Mouse (Mus musculus) intestine, embryonic 15.5 days (tissue): ENCODE measurements around the gene Ovch2. TPM values are rescaled to one million over a fixed set of nuclear protein-coding genes. Genes with fewer than 3 reads are reported as not detected.

Experiments
- ATAC-seq: fragments of 200-750 bp; cut with Nextera tagmentation; 2 replicates; pipeline ENCODE4 v1.8.0; 2017; ENCODE audit warnings: moderate TSS enrichment, moderate library complexity
- H3K27ac ChIP-seq: fragments of 300-500 bp; sonication (generic); 2 replicates; pipeline ENCODE4 v1.5.1; 2015; ENCODE audit warnings: mild to moderate bottlenecking, inconsistent platforms
- H3K27me3 ChIP-seq: fragments of 300-500 bp; sonication (generic); replicated peaks from 2 replicates; pipeline ENCODE4 v1.6.1; 2015; ENCODE audit warnings: inconsistent platforms
- H3K36me3 ChIP-seq: fragments of 300-500 bp; sonication (generic); 2 replicates; pipeline ENCODE4 v1.6.1; 2015; ENCODE audit warnings: inconsistent platforms
- H3K4me1 ChIP-seq: fragments of 300-500 bp; sonication (generic); replicated peaks from 2 replicates; pipeline ENCODE4 v1.6.1; 2015; ENCODE audit warnings: inconsistent platforms
- H3K4me2 ChIP-seq: fragments of 300-500 bp; sonication (generic); replicated peaks from 2 replicates; pipeline ENCODE4 v1.6.1; 2015; ENCODE audit warnings: mild to moderate bottlenecking, inconsistent platforms
- H3K4me3 ChIP-seq: fragments of 300-500 bp; sonication (generic); replicated peaks from 2 replicates; pipeline ENCODE4 v1.5.1; 2015; ENCODE audit warnings: inconsistent platforms
- H3K9ac ChIP-seq: fragments of 300-500 bp; sonication (generic); 2 replicates; pipeline ENCODE4 v1.6.1; 2015; ENCODE audit warnings: inconsistent platforms
- H3K9me3 ChIP-seq: fragments of 300-500 bp; sonication (generic); 2 replicates; pipeline ENCODE4 v1.6.1; 2016; ENCODE audit warnings: inconsistent platforms
- WGBS: fragments of 180-500 bp; shearing (Covaris S2); methylation state at CpG from one replicate; pipeline ENCODE4 v1.1.7; 2015; 5-methylcytosine and 5-hydroxymethylcytosine counted together
- polyA plus RNA-seq: library from polyadenylated mRNA; unstranded; fragments of >200 nt; fragmentation: Nextera tagmentation; extraction: Ambion mirVana; gene quantifications from 2 replicates; pipeline ENCODE4 v1.2.1, GENCODE M21; 2015

The Ovch2 gene
- polyA plus RNA-seq, 1 experiment from 2014 or later: not detected

GRCm38 (mm10) chr7:107738726-107739125 is 62.3 kb downstream of the Ovch2 start:
- WGBS: 46% methylated on average over 2 of the region's 2 CpGs
- no peak overlapping the region for H3K4me3 ChIP-seq
- no peak overlapping the region for H3K27ac ChIP-seq
- H3K9me3 ChIP-seq: no peaks in the 10 kb centered on the region
- no peak overlapping the region for H3K9ac ChIP-seq
- H3K4me1 ChIP-seq: no peaks in the 10 kb centered on the region
- H3K36me3 ChIP-seq: no peaks in the 10 kb centered on the region; the same call in 1 of the 2 replicates
- H3K4me2 ChIP-seq: no peak overlapping the region
- no peaks in the 10 kb centered on the region for H3K27me3 ChIP-seq
- ATAC-seq: no peak

DNA sequence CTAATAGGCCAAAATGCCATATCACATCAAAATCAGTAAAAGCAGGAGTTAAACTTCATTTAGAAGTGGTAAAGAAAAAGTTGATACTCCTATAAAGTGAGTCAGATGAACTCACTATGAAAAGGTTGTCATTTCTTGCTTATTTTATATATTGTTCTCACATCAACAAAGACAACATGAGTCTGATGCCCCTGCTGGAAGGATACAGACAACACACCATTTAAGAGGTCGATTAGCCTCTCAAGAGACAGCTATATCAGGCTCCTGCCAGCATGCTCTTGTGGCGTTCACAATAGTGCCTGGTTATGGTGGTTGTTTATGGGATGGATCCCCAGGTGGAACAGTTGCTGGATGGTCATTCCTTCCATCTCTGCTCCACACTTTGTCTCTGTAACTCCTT is 67.8 kb downstream of the Ovch2 start:
- no peak overlapping the region for H3K4me3 ChIP-seq
- no peak overlapping the region for H3K27ac ChIP-seq
- H3K4me1 ChIP-seq: no peaks in the 10 kb centered on the region
- H3K4me2 ChIP-seq: no peak overlapping the region
- ATAC-seq: no peak
- no peak overlapping the region for H3K9ac ChIP-seq
- WGBS: 77% methylated on average over 2 of the region's 2 CpGs
- H3K36me3 ChIP-seq: peaks cover 7% of the 10 kb centered on the region; the same call in 1 of the 2 replicates
- no peaks in the 10 kb centered on the region for H3K27me3 ChIP-seq
- no peaks in the 10 kb centered on the region for H3K9me3 ChIP-seq

Other genes starting within 250 kb of the Ovch2 start
- 13.1 and 15.2 TPM in 2 replicates for gene Olfml1, start 233.8 kb downstream of the Ovch2 start, polyA plus RNA-seq
- gene Ppfibp2, start 206.0 kb downstream of the Ovch2 start, polyA plus RNA-seq: 11.5 and 12.8 TPM in 2 replicates
- gene 5330417H12Rik, start 176.0 kb downstream of the Ovch2 start, polyA plus RNA-seq: not detected in 2 replicates
- 0.14 and 0.15 TPM in 2 replicates for gene Cyb5r2, start 43.2 kb downstream of the Ovch2 start, polyA plus RNA-seq
- not detected in 2 replicates for gene Olfr467, start 11.1 kb upstream of the Ovch2 start, polyA plus RNA-seq
- not detected in 2 replicates for gene Olfr469, start 24.3 kb upstream of the Ovch2 start, polyA plus RNA-seq
- gene Olfr470, start 46.3 kb upstream of the Ovch2 start, polyA plus RNA-seq: not detected in 2 replicates
- gene Olfr472, start 96.7 kb upstream of the Ovch2 start, polyA plus RNA-seq: not detected in 2 replicates
- not detected in 2 replicates for gene Olfr473, start 129.2 kb upstream of the Ovch2 start, polyA plus RNA-seq
- gene Olfr474, start 153.4 kb upstream of the Ovch2 start, polyA plus RNA-seq: not detected in 2 replicates
- not detected in 2 replicates for gene Olfr476, start 163.6 kb upstream of the Ovch2 start, polyA plus RNA-seq
- gene Olfr477, start 185.5 kb upstream of the Ovch2 start, polyA plus RNA-seq: not detected in 2 replicates
- not detected in 2 replicates for gene Olfr478, start 232.8 kb upstream of the Ovch2 start, polyA plus RNA-seq
- not detected in 2 replicates for gene Olfr479, start 249.5 kb upstream of the Ovch2 start, polyA plus RNA-seq